In genomic region chr16:17759344-17759773, GRCm38 (mm10) we compare ENCODE assay signal across 8 mouse cellular contexts. TPM values are rescaled to one million over a fixed set of nuclear protein-coding genes. Genes with fewer than 3 reads are reported as not detected.
DNase-seq lines count a peak whose midpoint lies in the region; ATAC-seq lines count a peak whose summit lies in the region.

Gene Klhl22 (plus strand): TSS chr16:17759618.

- peak; percentile 93 for ATAC-seq in intestine, embryonic 14.5 days (replicated peaks; ENCODE audit: low FRiP score, low TSS enrichment, low read depth)
- peak; percentile 59 for ATAC-seq in megakaryocyte progenitor cell, adult 5-6 weeks (replicated peaks; ENCODE audit: poor library complexity)

- peak; percentile 94 to 96 for DNase-seq in adrenal gland, adult 18-20 months (ENCODE audit: low spot score in 2 of 2)
- DNase-seq in embryo, embryonic 11.5 days (ENCODE audit: low read depth, low spot score), result peak; percentile 86
- peak; percentile 87 to 89 for DNase-seq in gastrocnemius, postnatal 36 days
- DNase-seq in intestine, embryonic 14.5 days (ENCODE audit: low spot score), result peak; percentile 93
- DNase-seq in left cerebral cortex, postnatal 10 days (ENCODE audit: extremely low spot score in 1 of 2, low spot score in 2 of 2), result peak; percentile 85 to 95
- DNase-seq in right cerebral cortex, postnatal 14 days, result peak; percentile 95
- peak; percentile 93 for DNase-seq in urinary bladder, postnatal 25 days (ENCODE audit: low spot score)

- under 1% methylated on average over 22 of the region's 28 CpGs for WGBS in intestine, embryonic 14.5 days

- peaks cover 29% of the 10 kb centered on the region for H3K4me1 ChIP-seq in intestine, embryonic 14.5 days (replicated peaks; ENCODE audit: control insufficient read depth, insufficient read depth, low read length)

- H3K27ac ChIP-seq in intestine, embryonic 14.5 days (ENCODE audit: low read depth), result peak within 1 kb of the TSS; percentile 77

- H3K4me2 ChIP-seq in intestine, embryonic 14.5 days (ENCODE audit: low read length), result peak within 1 kb of the TSS; percentile 82

- intact Hi-C loops in gastrocnemius, postnatal 36 days (cut with DNase I), result no loop called here
- intact Hi-C loops in left cerebral cortex, postnatal 10 days (cut with DNase I), result loop anchor here (5.0 kb wide), 1 partner anchor 48 kb away; no protein-coding TSS in a partner anchor

- H3K4me3 ChIP-seq in intestine, embryonic 14.5 days (ENCODE audit: low read depth, low read length), result peak within 1 kb of the TSS; percentile 63

- H3K9ac ChIP-seq in intestine, embryonic 14.5 days (ENCODE audit: low read length), result peak within 1 kb of the TSS; percentile 84

- no peaks in the 10 kb centered on the region for H3K9me3 ChIP-seq in intestine, embryonic 14.5 days (ENCODE audit: control insufficient read depth, low read length)

- H3K36me3 ChIP-seq in intestine, embryonic 14.5 days (ENCODE audit: control insufficient read depth, insufficient read depth, low read length), result peaks cover 4% of the 10 kb centered on the region; the same call in 1 of the 2 replicates

- no peaks in the 10 kb centered on the region for H3K27me3 ChIP-seq in intestine, embryonic 14.5 days (replicated peaks; ENCODE audit: control insufficient read depth, insufficient read depth, low read length)

RNA-seq across cellular contexts. Expression of gene Klhl22, which starts in this region (rescaled TPM):
- total RNA-seq in adrenal gland, adult 18-20 months (2021), result 10 to 100 TPM; 29.8 to 38.3 TPM
- 10 to 100 TPM; 16.8 to 20.9 TPM for total RNA-seq in gastrocnemius, postnatal 36 days (2021)
- 66.5 and 70.8 TPM in 2 replicates for polyA plus RNA-seq in intestine, embryonic 14.5 days (2014; fragmentation: Nextera tagmentation; extraction: Ambion mirVana)
- 100 to 1,000 TPM in 1 of 2 experiments, 10 to 100 TPM in 1; 96.5 to 101 TPM for total RNA-seq in left cerebral cortex, postnatal 10 days (2021)
- total RNA-seq in megakaryocyte progenitor cell, adult 5-6 weeks (2015), result 7.5 and 10.6 TPM in 2 replicates
- total RNA-seq in megakaryocyte progenitor cell, adult 5-6 weeks (2017), result 12.8 and 34.6 TPM in 2 replicates

Comparison
In these comparisons a context has a peak if more than half of its experiments do, and no peak if none do; other contexts are left out.
1. Peak in every context shown above with its lines: DNase-seq, ATAC-seq, H3K4me3 ChIP-seq and H3K27ac ChIP-seq.